Mouse (Mus musculus) gastrocnemius, postnatal 14 days (tissue): ENCODE measurements around the gene Dusp23. TPM values are rescaled to one million over a fixed set of nuclear protein-coding genes. Genes with fewer than 3 reads are reported as not detected.

Experiments used
- DNase-seq: peaks from one replicate; pipeline ENCODE4 v3.0.0; 2021; ENCODE audit warnings: mixed read lengths
- intact Hi-C: fragments of 180-260 bp; cut with DNase I; formaldehyde crosslinking; loops from one replicate; pipeline ENCODE4 v1.15.1; 2025; ENCODE audit warnings: low total_unique reads
- total RNA-seq, 2 experiments: library from RNA; stranded (reverse); gene quantifications; 2 replicates each; pipeline ENCODE4 v1.2.3; 2021

Gene Dusp23
- total RNA-seq, 2 experiments from 2014 or later = 17.4 to 18.4 TPM

GRCm38 (mm10) chr1:172631721-172632120 lies 1.0 kb downstream of the Dusp23 start:
- intact Hi-C loops = loop anchor here (10.0 kb wide), 1 partner anchor 217 kb away; no protein-coding TSS in a partner anchor
- DNase-seq = no peak

GRCm38 (mm10) chr1:172629831-172630230 lies 2.9 kb downstream of the Dusp23 start:
- intact Hi-C loops = loop anchor here (10.0 kb wide), 1 partner anchor 215 kb away; no protein-coding TSS in a partner anchor
- DNase-seq = no peak

GRCm38 (mm10) chr1:172626306-172626705 lies 6.5 kb downstream of the Dusp23 start:
- intact Hi-C loops = no loop called here
- DNase-seq = no peak

GRCm38 (mm10) chr1:172624081-172624480 lies 8.7 kb downstream of the Dusp23 start:
- DNase-seq = no peak
- intact Hi-C loops = no loop called here

GRCm38 (mm10) chr1:172623599-172623998 lies 9.2 kb downstream of the Dusp23 start:
- no peak for DNase-seq
- intact Hi-C loops = no loop called here

GRCm38 (mm10) chr1:172619235-172619634 lies 13.5 kb downstream of the Dusp23 start:
- DNase-seq = peak; percentile 70
- intact Hi-C loops = loop anchor here (5.0 kb wide), 1 partner anchor 87 kb away; no protein-coding TSS in a partner anchor

GRCm38 (mm10) chr1:172618141-172618540 lies 14.6 kb downstream of the Dusp23 start:
- intact Hi-C loops = loop anchor here (5.0 kb wide), 1 partner anchor 86 kb away; no protein-coding TSS in a partner anchor
- DNase-seq = no peak

- intact Hi-C loops = loop anchor here (5.0 kb wide), 1 partner anchor 85 kb away; no protein-coding TSS in a partner anchor
- DNase-seq = no peak
These were observed 15.2 kb downstream of the Dusp23 start for GRCm38 (mm10) chr1:172617365-172618076.

GRCm38 (mm10) chr1:172616537-172617300 lies 16.0 kb downstream of the Dusp23 start:
- intact Hi-C loops = loop anchor here (5.0 kb wide), 1 partner anchor 84 kb away; no protein-coding TSS in a partner anchor
- no peak for DNase-seq

- intact Hi-C loops = loop anchor here (5.0 kb wide), 1 partner anchor 83 kb away; no protein-coding TSS in a partner anchor
These were observed 17.4 kb downstream of the Dusp23 start for GRCm38 (mm10) chr1:172615412-172615811.

GRCm38 (mm10) chr1:172614654-172615053 lies 18.1 kb downstream of the Dusp23 start:
- intact Hi-C loops = loop anchor here (5.0 kb wide), 1 partner anchor 82 kb away; no protein-coding TSS in a partner anchor

More at GRCm38 (mm10) chr1:172615412-172615811, 17.4 kb downstream of the Dusp23 start:
- DNase-seq = no peak

GRCm38 (mm10) chr1:172612745-172613144 lies 20.0 kb downstream of the Dusp23 start:
- intact Hi-C loops = no loop called here
- no peak for DNase-seq

More at GRCm38 (mm10) chr1:172614654-172615053, 18.1 kb downstream of the Dusp23 start:
- no peak for DNase-seq

- DNase-seq = no peak
- intact Hi-C loops = no loop called here
These were observed 21.5 kb downstream of the Dusp23 start for GRCm38 (mm10) chr1:172611304-172611703.

- no peak for DNase-seq
- intact Hi-C loops = no loop called here
These were observed 30.4 kb downstream of the Dusp23 start, which contains the start of gene Fcrl6 for GRCm38 (mm10) chr1:172602326-172602725. Gene Fcrl6 (minus strand): TSS chr1:172602551.

- DNase-seq = no peak
- intact Hi-C loops = no loop called here
These were observed 38.3 kb downstream of the Dusp23 start for GRCm38 (mm10) chr1:172594495-172594894.

GRCm38 (mm10) chr1:172593956-172594355 lies 38.8 kb downstream of the Dusp23 start:
- DNase-seq = no peak
- intact Hi-C loops = no loop called here

GRCm38 (mm10) chr1:172593321-172593720 lies 39.4 kb downstream of the Dusp23 start:
- no peak for DNase-seq
- intact Hi-C loops = no loop called here

- intact Hi-C loops = no loop called here
- DNase-seq = no peak
These were observed 42.4 kb downstream of the Dusp23 start, which contains the start of gene Slamf8 for GRCm38 (mm10) chr1:172590385-172590784. Gene Slamf8 (minus strand): TSS chr1:172590568.

GRCm38 (mm10) chr1:172585612-172586567 lies 46.9 kb downstream of the Dusp23 start:
- DNase-seq = no peak
- intact Hi-C loops = no loop called here
